Mouse (Mus musculus): Measurements from ENCODE around the gene Tbxas1. TPM values are rescaled to one million over a fixed set of nuclear protein-coding genes. Genes with fewer than 3 reads are reported as not detected.

Gene Tbxas1
- polyA plus RNA-seq, 1 experiment from 2014 or later: 12.8 TPM

GRCm38 (mm10) chr6:38847958-38848910 lies 27.0 kb upstream of the Tbxas1 start:
- no peak overlapping the region for H3K4me3 ChIP-seq (ENCODE audit: low read depth, low read length)
- no peaks in the 10 kb centered on the region for H3K9me3 ChIP-seq (replicated peaks; ENCODE audit: control insufficient read depth, low read length)
- no peaks in the 10 kb centered on the region; the same call in 1 of the 2 replicates for H3K36me3 ChIP-seq (ENCODE audit: control insufficient read depth, insufficient read depth)
- no peak overlapping the region for H3K4me2 ChIP-seq (ENCODE audit: low read depth, low read length)
- no peak for ATAC-seq (ENCODE audit: low read depth)
- no peaks in the 10 kb centered on the region for H3K27me3 ChIP-seq (ENCODE audit: control insufficient read depth, insufficient read depth, low read depth, low read length)
- WGBS (ENCODE audit: insufficient replicate concordance): 75% methylated on average over 3 of the region's 3 CpGs
- H3K4me1 ChIP-seq (ENCODE audit: control insufficient read depth, low read depth, low read length): peaks cover 69% of the 10 kb centered on the region
- no peak overlapping the region for H3K9ac ChIP-seq (ENCODE audit: low read depth, low read length)
- H3K27ac ChIP-seq (ENCODE audit: low read length): 0 out of 2 replicates have a peak overlapping the region, but pooled peaks have one; percentile 9

- Histone ChIP-seq H3K27me3 (ENCODE audit: control insufficient read depth, insufficient read depth, low read depth, low read length) (no peaks in the 10 kb centered on the region), H3K27ac (ENCODE audit: low read length) (no peak overlapping the region), H3K4me3 (ENCODE audit: low read depth, low read length) (no peak overlapping the region), H3K36me3 (ENCODE audit: control insufficient read depth, insufficient read depth) (no peaks in the 10 kb centered on the region), H3K4me1 (ENCODE audit: control insufficient read depth, low read depth, low read length) (peaks cover 87% of the 10 kb centered on the region), H3K9me3 (replicated peaks; ENCODE audit: control insufficient read depth, low read length) (no peaks in the 10 kb centered on the region), H3K4me2 (ENCODE audit: low read depth, low read length) (no peak overlapping the region), H3K9ac (ENCODE audit: low read depth, low read length) (no peak overlapping the region)
- 64% methylated on average over 6 of the region's 6 CpGs for WGBS (ENCODE audit: insufficient replicate concordance)
- no peak for ATAC-seq (ENCODE audit: low read depth)
These were observed 24.4 kb upstream of the Tbxas1 start for GRCm38 (mm10) chr6:38850715-38851259.

GRCm38 (mm10) chr6:38851740-38852139 lies 23.5 kb upstream of the Tbxas1 start:
- no peaks in the 10 kb centered on the region for H3K27me3 ChIP-seq (ENCODE audit: control insufficient read depth, insufficient read depth, low read depth, low read length)
- no peak overlapping the region for H3K4me3 ChIP-seq (ENCODE audit: low read depth, low read length)
- no peaks in the 10 kb centered on the region for H3K36me3 ChIP-seq (ENCODE audit: control insufficient read depth, insufficient read depth)
- no peak overlapping the region for H3K4me2 ChIP-seq (ENCODE audit: low read depth, low read length)
- H3K27ac ChIP-seq (ENCODE audit: low read length): peak overlapping the region; percentile 11; the same call in 1 of the 2 replicates
- peak; percentile 45; the same call in 1 of the 2 replicates for ATAC-seq (ENCODE audit: low read depth)
- WGBS (ENCODE audit: insufficient replicate concordance): 52% methylated on average over 2 of the region's 2 CpGs
- no peak overlapping the region for H3K9ac ChIP-seq (ENCODE audit: low read depth, low read length)
- no peaks in the 10 kb centered on the region for H3K9me3 ChIP-seq (replicated peaks; ENCODE audit: control insufficient read depth, low read length)
- H3K4me1 ChIP-seq (ENCODE audit: control insufficient read depth, low read depth, low read length): peaks cover 77% of the 10 kb centered on the region

GRCm38 (mm10) chr6:38853561-38853992 lies 21.6 kb upstream of the Tbxas1 start:
- ATAC-seq (ENCODE audit: low read depth): no peak
- Histone ChIP-seq H3K27me3 (ENCODE audit: control insufficient read depth, insufficient read depth, low read depth, low read length) (no peaks in the 10 kb centered on the region), H3K4me3 (ENCODE audit: low read depth, low read length) (no peak overlapping the region), H3K36me3 (ENCODE audit: control insufficient read depth, insufficient read depth) (no peaks in the 10 kb centered on the region), H3K9ac (ENCODE audit: low read depth, low read length) (no peak overlapping the region), H3K4me1 (ENCODE audit: control insufficient read depth, low read depth, low read length) (peaks cover 61% of the 10 kb centered on the region), H3K27ac (ENCODE audit: low read length) (no peak overlapping the region), H3K9me3 (replicated peaks; ENCODE audit: control insufficient read depth, low read length) (no peaks in the 10 kb centered on the region), H3K4me2 (ENCODE audit: low read depth, low read length) (0 out of 2 replicates have a peak overlapping the region, but pooled peaks have one; percentile 8)
- 72% methylated on average over 5 of the region's 5 CpGs for WGBS (ENCODE audit: insufficient replicate concordance)

GRCm38 (mm10) chr6:38859819-38860218 lies 15.4 kb upstream of the Tbxas1 start:
- Histone ChIP-seq H3K9me3 (replicated peaks; ENCODE audit: control insufficient read depth, low read length) (no peaks in the 10 kb centered on the region), H3K36me3 (ENCODE audit: control insufficient read depth, insufficient read depth) (no peaks in the 10 kb centered on the region), H3K4me3 (ENCODE audit: low read depth, low read length) (no peak overlapping the region), H3K9ac (ENCODE audit: low read depth, low read length) (no peak overlapping the region), H3K4me2 (ENCODE audit: low read depth, low read length) (no peak overlapping the region), H3K27ac (ENCODE audit: low read length) (no peak overlapping the region), H3K27me3 (ENCODE audit: control insufficient read depth, insufficient read depth, low read depth, low read length) (no peaks in the 10 kb centered on the region), H3K4me1 (ENCODE audit: control insufficient read depth, low read depth, low read length) (peaks cover 40% of the 10 kb centered on the region)
- WGBS (ENCODE audit: insufficient replicate concordance): 95% methylated on average over 1 of the region's 1 CpGs
- no peak for ATAC-seq (ENCODE audit: low read depth)

GRCm38 (mm10) chr6:38860301-38860700 lies 14.9 kb upstream of the Tbxas1 start:
- Histone ChIP-seq H3K9ac (ENCODE audit: low read depth, low read length) (no peak overlapping the region), H3K4me2 (ENCODE audit: low read depth, low read length) (no peak overlapping the region), H3K36me3 (ENCODE audit: control insufficient read depth, insufficient read depth) (no peaks in the 10 kb centered on the region), H3K27me3 (ENCODE audit: control insufficient read depth, insufficient read depth, low read depth, low read length) (no peaks in the 10 kb centered on the region), H3K4me1 (ENCODE audit: control insufficient read depth, low read depth, low read length) (peaks cover 43% of the 10 kb centered on the region), H3K9me3 (replicated peaks; ENCODE audit: control insufficient read depth, low read length) (no peaks in the 10 kb centered on the region), H3K27ac (ENCODE audit: low read length) (no peak overlapping the region), H3K4me3 (ENCODE audit: low read depth, low read length) (no peak overlapping the region)
- ATAC-seq (ENCODE audit: low read depth): no peak
- 90% methylated on average over 2 of the region's 2 CpGs for WGBS (ENCODE audit: insufficient replicate concordance)

- no peak overlapping the region for H3K4me3 ChIP-seq (ENCODE audit: low read depth, low read length)
- WGBS (ENCODE audit: insufficient replicate concordance): 37% methylated on average over 3 of the region's 3 CpGs
- no peak overlapping the region for H3K9ac ChIP-seq (ENCODE audit: low read depth, low read length)
- H3K36me3 ChIP-seq (ENCODE audit: control insufficient read depth, insufficient read depth): no peaks in the 10 kb centered on the region
- ATAC-seq (ENCODE audit: low read depth): peak; percentile 52; the same call in 1 of the 2 replicates
- no peaks in the 10 kb centered on the region for H3K9me3 ChIP-seq (replicated peaks; ENCODE audit: control insufficient read depth, low read length)
- H3K27me3 ChIP-seq (ENCODE audit: control insufficient read depth, insufficient read depth, low read depth, low read length): no peaks in the 10 kb centered on the region
- H3K27ac ChIP-seq (ENCODE audit: low read length): no peak overlapping the region
- H3K4me1 ChIP-seq (ENCODE audit: control insufficient read depth, low read depth, low read length): peaks cover 65% of the 10 kb centered on the region
- no peak overlapping the region for H3K4me2 ChIP-seq (ENCODE audit: low read depth, low read length)
These were observed 11.6 kb upstream of the Tbxas1 start for GRCm38 (mm10) chr6:38863595-38863994.

- Histone ChIP-seq H3K4me1 (ENCODE audit: control insufficient read depth, low read depth, low read length) (peaks cover 60% of the 10 kb centered on the region), H3K4me2 (ENCODE audit: low read depth, low read length) (0 out of 2 replicates have a peak overlapping the region, but pooled peaks have one; percentile 19), H3K9ac (ENCODE audit: low read depth, low read length) (peak overlapping the region; percentile 31), H3K27ac (ENCODE audit: low read length) (peak overlapping the region; percentile 68), H3K36me3 (ENCODE audit: control insufficient read depth, insufficient read depth) (peaks cover 4% of the 10 kb centered on the region; the same call in 1 of the 2 replicates), H3K27me3 (ENCODE audit: control insufficient read depth, insufficient read depth, low read depth, low read length) (no peaks in the 10 kb centered on the region), H3K4me3 (ENCODE audit: low read depth, low read length) (no peak overlapping the region), H3K9me3 (replicated peaks; ENCODE audit: control insufficient read depth, low read length) (no peaks in the 10 kb centered on the region)
- ATAC-seq (ENCODE audit: low read depth): 0 out of 2 replicates have a peak, but pooled peaks have one; percentile 7
These were observed 9.4 kb upstream of the Tbxas1 start for GRCm38 (mm10) chr6:38865805-38866204.

- H3K4me1 ChIP-seq (ENCODE audit: control insufficient read depth, low read depth, low read length): peaks cover 61% of the 10 kb centered on the region
These were observed 8.8 kb upstream of the Tbxas1 start for GRCm38 (mm10) chr6:38866357-38866756.

More at GRCm38 (mm10) chr6:38866357-38866756, 8.8 kb upstream of the Tbxas1 start:
- Histone ChIP-seq H3K4me3 (ENCODE audit: low read depth, low read length) (no peak overlapping the region), H3K36me3 (ENCODE audit: control insufficient read depth, insufficient read depth) (peaks cover 4% of the 10 kb centered on the region; the same call in 1 of the 2 replicates), H3K4me2 (ENCODE audit: low read depth, low read length) (peak overlapping the region; percentile 19; the same call in 1 of the 2 replicates), H3K9me3 (replicated peaks; ENCODE audit: control insufficient read depth, low read length) (no peaks in the 10 kb centered on the region), H3K27me3 (ENCODE audit: control insufficient read depth, insufficient read depth, low read depth, low read length) (no peaks in the 10 kb centered on the region), H3K9ac (ENCODE audit: low read depth, low read length) (peak overlapping the region; percentile 31), H3K27ac (ENCODE audit: low read length) (peak overlapping the region; percentile 68)
- ATAC-seq (ENCODE audit: low read depth): no peak
- 69% methylated on average over 1 of the region's 1 CpGs for WGBS (ENCODE audit: insufficient replicate concordance)

All from liver, embryonic 16.5 days (tissue).